Mouse (Mus musculus) neural tube, embryonic 12.5 days (tissue): ENCODE results near the gene Cacna1c. TPM values are rescaled to one million over a fixed set of nuclear protein-coding genes. Genes with fewer than 3 reads are reported as not detected.

Experiments used
- ATAC-seq: fragments of 200-750 bp; cut with Nextera tagmentation; 2 replicates; pipeline ENCODE4 v1.8.0; 2017; ENCODE audit warnings: low read depth, mild to moderate bottlenecking, moderate TSS enrichment, moderate library complexity; ENCODE audit not compliant: low FRiP score
- H3K27ac ChIP-seq: fragments of 300-500 bp; sonication (generic); 2 replicates; pipeline ENCODE4 v1.5.1; 2016
- H3K27me3 ChIP-seq: fragments of 300-500 bp; sonication (generic); replicated peaks from 2 replicates; pipeline ENCODE4 v1.6.1; 2016; ENCODE audit warnings: mild to moderate bottlenecking
- H3K36me3 ChIP-seq: fragments of 300-500 bp; sonication (generic); 2 replicates; pipeline ENCODE4 v1.6.1; 2016; ENCODE audit warnings: mild to moderate bottlenecking
- H3K4me1 ChIP-seq: fragments of 300-500 bp; sonication (generic); 2 replicates; pipeline ENCODE4 v1.6.1; 2016
- H3K4me2 ChIP-seq: fragments of 300-500 bp; sonication (generic); replicated peaks from 2 replicates; pipeline ENCODE4 v1.6.1; 2016; ENCODE audit warnings: mild to moderate bottlenecking
- H3K4me3 ChIP-seq: fragments of 300-500 bp; sonication (generic); 2 replicates; pipeline ENCODE4 v1.5.1; 2016
- H3K9ac ChIP-seq: fragments of 300-500 bp; sonication (generic); 2 replicates; pipeline ENCODE4 v1.6.1; 2016; ENCODE audit warnings: mild to moderate bottlenecking
- H3K9me3 ChIP-seq: fragments of 300-500 bp; sonication (generic); 2 replicates; pipeline ENCODE4 v1.6.1; 2016; ENCODE audit warnings: mild to moderate bottlenecking
- WGBS: fragments of 180-500 bp; shearing (Covaris S2); methylation state at CpG from one replicate; pipeline ENCODE4 v1.1.7; 2016; 5-methylcytosine and 5-hydroxymethylcytosine counted together
- polyA plus RNA-seq: library from polyadenylated mRNA; unstranded; fragments of >200 nt; fragmentation: Nextera tagmentation; extraction: Ambion mirVana; gene quantifications from 2 replicates; pipeline ENCODE4 v1.2.1, GENCODE M21; 2016

The Cacna1c gene
- polyA plus RNA-seq, 1 experiment from 2014 or later: 5.9 TPM

GRCm38 (mm10) chr6:119105651-119106595, 90.3 kb downstream of the Cacna1c start:
- Histone ChIP-seq H3K27me3 (peaks cover 23% of the 10 kb centered on the region), H3K9me3 (no peaks in the 10 kb centered on the region), H3K4me1 (peaks cover 8% of the 10 kb centered on the region; the same call in 1 of the 2 replicates), H3K9ac (no peak overlapping the region), H3K27ac (no peak overlapping the region), H3K36me3 (no peaks in the 10 kb centered on the region), H3K4me3 (peak overlapping the region; percentile 67), H3K4me2 (peak overlapping the region; percentile 96)
- no peak for ATAC-seq
- 25% methylated on average over 11 of the region's 11 CpGs for WGBS

GRCm38 (mm10) chr6:119104246-119104645, 92.0 kb downstream of the Cacna1c start:
- H3K4me3 ChIP-seq: no peak overlapping the region
- H3K36me3 ChIP-seq: no peaks in the 10 kb centered on the region
- H3K4me1 ChIP-seq: peaks cover 8% of the 10 kb centered on the region; the same call in 1 of the 2 replicates
- H3K9ac ChIP-seq: no peak overlapping the region
- H3K27ac ChIP-seq: no peak overlapping the region
- H3K4me2 ChIP-seq: no peak overlapping the region
- peaks cover 23% of the 10 kb centered on the region for H3K27me3 ChIP-seq
- 42% methylated on average over 8 of the region's 8 CpGs for WGBS
- no peaks in the 10 kb centered on the region for H3K9me3 ChIP-seq
- ATAC-seq: no peak

DNA sequence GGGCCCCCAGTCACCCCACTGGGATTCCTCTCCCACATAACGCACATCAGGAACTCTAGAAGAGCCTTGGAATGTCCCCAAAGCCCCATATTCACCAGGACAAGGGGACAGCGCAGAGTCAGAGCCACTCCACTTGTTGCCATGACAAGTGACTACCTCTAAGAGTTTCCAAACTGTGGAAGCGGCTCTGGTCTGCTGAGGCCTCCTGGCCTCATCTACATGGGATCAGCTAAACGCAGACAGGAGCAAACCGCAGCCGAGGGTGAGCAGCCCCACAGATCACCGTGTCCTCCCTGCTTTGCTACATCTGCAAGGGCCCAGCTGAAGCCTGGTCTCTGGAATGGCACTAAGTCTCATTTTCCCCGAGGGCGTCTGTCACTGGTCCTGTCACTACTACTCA, 93.3 kb downstream of the Cacna1c start:
- H3K4me1 ChIP-seq: peaks cover 8% of the 10 kb centered on the region; the same call in 1 of the 2 replicates
- ATAC-seq: no peak
- H3K27ac ChIP-seq: no peak overlapping the region
- no peak overlapping the region for H3K4me2 ChIP-seq
- no peaks in the 10 kb centered on the region for H3K36me3 ChIP-seq
- no peak overlapping the region for H3K9ac ChIP-seq
- H3K9me3 ChIP-seq: no peaks in the 10 kb centered on the region
- H3K27me3 ChIP-seq: peaks cover 23% of the 10 kb centered on the region
- H3K4me3 ChIP-seq: no peak overlapping the region
- 88% methylated on average over 9 of the region's 9 CpGs for WGBS

GRCm38 (mm10) chr6:119099333-119099732, 96.9 kb downstream of the Cacna1c start:
- WGBS: 88% methylated on average over 2 of the region's 2 CpGs
- Histone ChIP-seq H3K4me3 (no peak overlapping the region), H3K27ac (no peak overlapping the region), H3K4me1 (no peaks in the 10 kb centered on the region), H3K4me2 (no peak overlapping the region), H3K36me3 (no peaks in the 10 kb centered on the region), H3K27me3 (no peaks in the 10 kb centered on the region), H3K9ac (no peak overlapping the region), H3K9me3 (no peaks in the 10 kb centered on the region)
- no peak for ATAC-seq

DNA sequence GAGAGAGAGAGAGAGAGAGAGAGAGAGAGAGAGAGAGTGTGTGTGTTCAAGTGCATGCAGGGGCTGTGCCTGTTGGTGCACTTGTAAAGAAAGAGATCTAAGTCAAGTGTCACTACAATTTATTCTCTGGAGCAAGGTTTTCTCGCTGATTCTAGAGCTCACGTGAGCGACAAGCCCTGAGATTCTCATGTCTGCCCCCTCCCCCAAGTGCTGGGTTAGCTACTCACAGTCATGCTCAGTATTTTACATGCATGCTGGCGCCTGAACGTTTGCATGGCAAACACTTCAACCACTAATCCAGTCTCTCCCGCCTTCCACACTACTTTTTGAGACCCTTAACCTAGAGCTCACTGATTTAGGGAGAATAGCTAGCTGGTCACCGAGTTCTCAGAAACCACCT, 99.7 kb downstream of the Cacna1c start:
- 78% methylated on average over 7 of the region's 7 CpGs for WGBS
- no peak for ATAC-seq
- no peaks in the 10 kb centered on the region for H3K4me1 ChIP-seq

DNA sequence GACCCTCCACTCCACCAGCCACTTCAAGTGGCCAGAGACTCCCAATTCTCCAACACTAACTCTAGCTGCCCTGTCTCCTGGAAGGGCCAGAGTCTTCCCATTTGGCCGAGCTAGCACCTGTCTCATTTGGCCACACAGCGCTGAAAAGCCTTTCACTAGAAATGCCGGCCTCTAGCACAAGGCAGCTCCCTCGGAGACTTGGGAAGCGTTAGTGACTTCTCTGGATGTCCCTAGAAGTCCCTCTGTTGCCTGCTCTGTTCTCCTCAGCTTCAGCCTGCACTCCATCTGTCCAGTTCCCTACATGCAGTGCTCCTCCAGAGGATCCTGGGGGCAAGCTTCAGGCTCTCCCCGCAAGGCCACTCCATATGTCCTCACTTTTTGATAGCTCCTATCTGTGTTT, 101.1 kb downstream of the Cacna1c start:
- WGBS: 85% methylated on average over 6 of the region's 6 CpGs
- Histone ChIP-seq H3K27ac (no peak overlapping the region), H3K9ac (no peak overlapping the region), H3K9me3 (no peaks in the 10 kb centered on the region), H3K4me1 (no peaks in the 10 kb centered on the region), H3K4me2 (no peak overlapping the region), H3K4me3 (no peak overlapping the region), H3K36me3 (no peaks in the 10 kb centered on the region), H3K27me3 (no peaks in the 10 kb centered on the region)
- ATAC-seq: no peak

More for the DNA sequence above, 99.7 kb downstream of the Cacna1c start:
- H3K9me3 ChIP-seq: no peaks in the 10 kb centered on the region
- no peaks in the 10 kb centered on the region for H3K27me3 ChIP-seq
- no peak overlapping the region for H3K4me3 ChIP-seq
- H3K27ac ChIP-seq: no peak overlapping the region
- H3K4me2 ChIP-seq: no peak overlapping the region
- H3K9ac ChIP-seq: no peak overlapping the region
- no peaks in the 10 kb centered on the region for H3K36me3 ChIP-seq

DNA sequence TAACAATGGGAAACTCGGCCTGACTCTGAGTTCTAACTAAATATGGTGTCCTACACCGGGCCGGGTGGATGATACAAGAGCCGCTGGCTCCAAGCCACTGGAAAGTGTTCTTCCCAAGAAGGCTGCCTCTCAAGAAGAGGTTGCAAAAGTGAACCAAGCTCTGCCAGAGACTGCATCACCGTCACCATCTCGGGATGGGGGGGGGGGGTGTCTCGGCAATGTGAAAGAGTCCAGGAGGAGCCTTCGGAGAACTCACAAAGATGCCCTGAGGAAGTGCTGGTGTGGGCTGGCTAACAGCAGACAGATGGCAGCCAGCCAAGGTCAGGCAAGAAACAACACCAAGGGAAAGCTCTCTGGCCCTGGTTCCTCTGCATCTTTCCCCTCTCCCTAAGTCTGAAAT, 107.0 kb downstream of the Cacna1c start:
- Histone ChIP-seq H3K4me1 (no peaks in the 10 kb centered on the region), H3K4me3 (no peak overlapping the region), H3K9me3 (no peaks in the 10 kb centered on the region), H3K4me2 (no peak overlapping the region), H3K27me3 (no peaks in the 10 kb centered on the region), H3K9ac (no peak overlapping the region), H3K27ac (no peak overlapping the region), H3K36me3 (no peaks in the 10 kb centered on the region)
- WGBS: 84% methylated on average over 8 of the region's 8 CpGs
- ATAC-seq: no peak

- Histone ChIP-seq H3K4me1 (no peaks in the 10 kb centered on the region), H3K9ac (no peak overlapping the region), H3K27ac (no peak overlapping the region), H3K9me3 (no peaks in the 10 kb centered on the region), H3K4me3 (no peak overlapping the region), H3K4me2 (no peak overlapping the region), H3K36me3 (no peaks in the 10 kb centered on the region), H3K27me3 (no peaks in the 10 kb centered on the region)
- 81% methylated on average over 8 of the region's 8 CpGs for WGBS
- ATAC-seq: no peak
These were observed 107.8 kb downstream of the Cacna1c start for GRCm38 (mm10) chr6:119088381-119088780.

DNA sequence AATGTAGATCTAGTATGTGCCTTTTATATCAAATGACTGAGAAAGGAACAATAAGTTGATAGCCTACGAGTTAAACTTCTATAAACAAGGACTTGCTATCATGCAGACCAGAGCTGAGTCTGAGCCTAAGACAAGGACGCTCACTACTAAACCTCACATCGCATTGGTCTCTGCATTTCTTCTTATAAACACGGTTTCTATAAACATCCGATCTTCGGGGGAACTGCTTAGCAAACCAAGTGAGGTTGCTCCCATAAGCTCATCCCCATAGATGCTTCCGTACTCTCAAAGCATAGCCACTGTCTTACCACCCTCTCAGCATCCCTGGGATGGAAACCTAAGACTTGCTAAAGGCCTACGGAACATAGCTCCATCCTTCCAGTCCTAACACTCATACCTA, 108.3 kb downstream of the Cacna1c start:
- Histone ChIP-seq H3K4me3 (no peak overlapping the region), H3K4me1 (no peaks in the 10 kb centered on the region), H3K9me3 (no peaks in the 10 kb centered on the region), H3K9ac (no peak overlapping the region), H3K36me3 (no peaks in the 10 kb centered on the region), H3K27me3 (no peaks in the 10 kb centered on the region), H3K27ac (no peak overlapping the region), H3K4me2 (no peak overlapping the region)
- 91% methylated on average over 8 of the region's 8 CpGs for WGBS
- ATAC-seq: no peak

- H3K9ac ChIP-seq: no peak overlapping the region
- H3K4me3 ChIP-seq: no peak overlapping the region
- no peaks in the 10 kb centered on the region for H3K36me3 ChIP-seq
- no peak overlapping the region for H3K27ac ChIP-seq
- H3K4me2 ChIP-seq: no peak overlapping the region
- no peaks in the 10 kb centered on the region for H3K4me1 ChIP-seq
- no peak for ATAC-seq
- no peaks in the 10 kb centered on the region for H3K27me3 ChIP-seq
- H3K9me3 ChIP-seq: no peaks in the 10 kb centered on the region
- 76% methylated on average over 3 of the region's 3 CpGs for WGBS
These were observed 110.4 kb downstream of the Cacna1c start for GRCm38 (mm10) chr6:119085789-119086188.

- no peaks in the 10 kb centered on the region for H3K36me3 ChIP-seq
- 68% methylated on average over 9 of the region's 9 CpGs for WGBS
- no peaks in the 10 kb centered on the region for H3K9me3 ChIP-seq
- no peak overlapping the region for H3K4me3 ChIP-seq
- no peak overlapping the region for H3K9ac ChIP-seq
- H3K27me3 ChIP-seq: no peaks in the 10 kb centered on the region
- H3K4me2 ChIP-seq: no peak overlapping the region
- no peak for ATAC-seq
- no peaks in the 10 kb centered on the region for H3K4me1 ChIP-seq
- no peak overlapping the region for H3K27ac ChIP-seq
These were observed 111.7 kb downstream of the Cacna1c start for GRCm38 (mm10) chr6:119084532-119084931.

DNA sequence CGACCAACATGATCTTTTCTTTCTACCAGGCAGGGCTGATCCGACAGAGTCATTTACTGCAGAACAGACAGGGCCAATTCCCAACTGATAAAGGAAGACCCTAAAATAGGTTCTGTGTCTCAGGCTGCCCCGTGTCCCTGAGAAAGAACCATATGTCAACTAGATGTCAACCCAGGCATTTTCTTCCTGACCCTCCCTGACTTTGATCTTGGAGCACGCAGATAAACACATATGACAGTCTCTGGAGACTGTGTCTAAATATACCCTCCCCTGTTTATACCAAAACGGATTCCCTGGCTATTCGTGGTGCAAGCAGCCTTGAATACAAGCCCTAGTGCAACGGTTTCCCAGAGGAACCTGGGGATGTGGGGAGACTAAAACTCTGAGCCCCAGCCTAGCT, 112.7 kb downstream of the Cacna1c start:
- no peak for ATAC-seq
- Histone ChIP-seq H3K27me3 (no peaks in the 10 kb centered on the region), H3K4me3 (no peak overlapping the region), H3K4me2 (no peak overlapping the region), H3K36me3 (no peaks in the 10 kb centered on the region), H3K4me1 (no peaks in the 10 kb centered on the region), H3K27ac (no peak overlapping the region), H3K9me3 (no peaks in the 10 kb centered on the region), H3K9ac (no peak overlapping the region)
- WGBS: 76% methylated on average over 7 of the region's 7 CpGs

DNA sequence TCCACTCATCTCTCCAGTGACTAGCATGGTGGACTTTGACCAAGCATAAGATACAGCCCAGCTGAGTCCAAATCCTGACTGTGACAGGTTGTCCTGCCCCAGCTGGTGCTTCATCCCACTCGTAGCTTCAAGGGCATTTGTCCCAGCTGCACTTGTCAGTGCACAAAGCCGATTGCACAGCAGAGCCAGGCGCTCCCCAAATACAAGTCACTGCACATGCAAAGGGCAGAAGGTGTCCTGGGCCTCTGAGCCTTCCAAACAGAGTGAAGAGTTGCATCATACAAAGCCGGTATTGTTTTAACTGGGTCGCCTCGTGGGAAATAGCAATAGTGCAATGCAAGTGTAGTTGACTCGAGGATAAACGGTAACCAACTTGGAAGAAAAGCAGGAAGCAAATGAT, 113.6 kb downstream of the Cacna1c start:
- Histone ChIP-seq H3K9ac (no peak overlapping the region), H3K36me3 (no peaks in the 10 kb centered on the region), H3K27me3 (no peaks in the 10 kb centered on the region), H3K4me2 (no peak overlapping the region), H3K4me1 (no peaks in the 10 kb centered on the region), H3K4me3 (no peak overlapping the region), H3K27ac (no peak overlapping the region), H3K9me3 (no peaks in the 10 kb centered on the region)
- 78% methylated on average over 8 of the region's 8 CpGs for WGBS
- no peak for ATAC-seq
